Mouse (Mus musculus) NIH3T3 (cell line): ENCODE measurements around the gene Yod1.

ENCODE experiments used
- DNase-seq: peaks from one replicate; pipeline ENCODE4 v3.0.0-alpha.2; 2012; ENCODE audit warnings: low read depth

The Yod1 gene

DNA sequence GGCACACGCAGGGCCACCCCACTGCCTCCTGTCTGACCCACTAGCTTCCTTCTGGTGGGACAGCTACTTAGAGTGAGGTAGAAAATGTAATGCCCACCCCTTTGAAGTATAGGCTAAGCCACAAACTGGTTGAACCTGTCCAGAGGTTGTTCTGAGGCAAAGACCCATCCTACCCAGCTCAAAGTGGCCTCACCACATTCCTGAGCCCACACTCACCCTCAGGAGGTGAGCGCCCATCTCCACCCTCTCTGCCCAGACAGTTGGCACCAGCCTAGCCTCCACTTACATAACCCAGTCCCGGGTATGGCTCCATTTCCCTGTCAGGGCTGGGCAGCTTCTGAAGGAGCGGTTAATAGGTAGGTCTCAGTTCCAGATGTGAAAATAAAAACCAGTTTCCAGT, 53.4 kb downstream of the Yod1 start:
- no peak for DNase-seq

DNA sequence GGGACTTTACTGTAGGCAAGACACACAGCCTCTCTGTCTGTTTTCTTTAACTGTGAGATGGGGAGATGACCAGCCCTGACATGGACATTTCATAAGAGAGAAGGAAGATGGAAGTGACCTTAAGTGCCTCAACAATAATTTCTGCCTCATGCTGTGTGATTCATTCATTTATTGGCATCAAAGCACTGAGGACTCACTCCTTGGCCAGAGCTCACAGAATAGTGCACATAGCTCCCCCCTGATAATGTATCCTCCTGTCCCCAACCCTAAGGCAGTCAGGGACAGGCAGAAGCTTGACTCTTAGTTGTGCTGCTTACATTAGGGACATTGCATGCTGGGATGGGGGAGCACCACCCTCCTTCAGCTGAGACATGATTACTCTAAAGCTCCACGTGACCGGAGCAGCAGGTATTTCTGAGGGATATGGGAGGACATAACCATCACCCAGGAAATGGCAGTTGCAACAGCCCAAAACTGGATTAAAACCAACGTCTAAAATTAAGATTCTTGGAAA, 53.9 kb downstream of the Yod1 start:
- DNase-seq, result no peak
